Mouse (Mus musculus) lung, embryonic 14.5 days (tissue): ENCODE measurements around the gene Ttc16. TPM values are rescaled to one million over a fixed set of nuclear protein-coding genes. Genes with fewer than 3 reads are reported as not detected.

ENCODE experiments used
- ATAC-seq: fragments of 200-750 bp; cut with Nextera tagmentation; 2 replicates; pipeline ENCODE4 v1.8.0; 2017; ENCODE audit warnings: mild to moderate bottlenecking, moderate TSS enrichment, moderate library complexity; ENCODE audit not compliant: insufficient read depth
- DNase-seq: peaks from one replicate; pipeline ENCODE4 v3.0.0-alpha.2; 2015
- H3K27ac ChIP-seq: fragments of 300-500 bp; sonication (generic); 2 replicates; pipeline ENCODE4 v1.5.1; 2014; ENCODE audit warnings: low read depth, mild to moderate bottlenecking, moderate library complexity
- H3K27me3 ChIP-seq: fragments of 300-500 bp; sonication (generic); 2 replicates; pipeline ENCODE4 v1.6.1; 2014; ENCODE audit warnings: low read length, control low read depth; ENCODE audit not compliant: insufficient read depth
- H3K36me3 ChIP-seq: fragments of 300-500 bp; sonication (generic); 2 replicates; pipeline ENCODE4 v1.6.1; 2014; ENCODE audit warnings: control low read depth; ENCODE audit not compliant: insufficient read depth
- H3K4me1 ChIP-seq: fragments of 300-500 bp; sonication (generic); 2 replicates; pipeline ENCODE4 v1.6.1; 2014; ENCODE audit warnings: antibody characterized with exemption, control low read depth; ENCODE audit not compliant: insufficient read depth
- H3K4me2 ChIP-seq: fragments of 300-500 bp; sonication (generic); 2 replicates; pipeline ENCODE4 v1.6.1; 2014; ENCODE audit warnings: mild to moderate bottlenecking
- H3K4me3 ChIP-seq: fragments of 300-500 bp; sonication (generic); 2 replicates; pipeline ENCODE4 v1.5.1; 2014; ENCODE audit warnings: low read depth, low read length
- H3K9ac ChIP-seq: fragments of 300-500 bp; sonication (generic); 2 replicates; pipeline ENCODE4 v1.6.1; 2014
- H3K9me3 ChIP-seq: fragments of 300-500 bp; sonication (generic); 2 replicates; pipeline ENCODE4 v1.6.1; 2016; ENCODE audit warnings: low read depth, low read length, control low read depth
- CTCF ChIP-seq: IDR thresholded peaks from 2 replicates; pipeline ENCODE4 v1.5.1; 2016; ENCODE audit warnings: antibody characterized with exemption, low read depth
- WGBS: fragments of 180-500 bp; shearing (Covaris S2); extraction: QIAGEN DNeasy Blood & Tissue Kit; methylation state at CpG from one replicate; pipeline ENCODE4 v1.1.7; 2014; 5-methylcytosine and 5-hydroxymethylcytosine counted together
- polyA plus RNA-seq: library from polyadenylated mRNA; unstranded; fragments of >200 nt; fragmentation: Nextera tagmentation; extraction: Ambion mirVana; gene quantifications from 2 replicates; pipeline ENCODE4 v1.2.1, GENCODE M21; 2014

The Ttc16 gene
- polyA plus RNA-seq, 1 experiment from 2014 or later = 0.33 TPM

DNA sequence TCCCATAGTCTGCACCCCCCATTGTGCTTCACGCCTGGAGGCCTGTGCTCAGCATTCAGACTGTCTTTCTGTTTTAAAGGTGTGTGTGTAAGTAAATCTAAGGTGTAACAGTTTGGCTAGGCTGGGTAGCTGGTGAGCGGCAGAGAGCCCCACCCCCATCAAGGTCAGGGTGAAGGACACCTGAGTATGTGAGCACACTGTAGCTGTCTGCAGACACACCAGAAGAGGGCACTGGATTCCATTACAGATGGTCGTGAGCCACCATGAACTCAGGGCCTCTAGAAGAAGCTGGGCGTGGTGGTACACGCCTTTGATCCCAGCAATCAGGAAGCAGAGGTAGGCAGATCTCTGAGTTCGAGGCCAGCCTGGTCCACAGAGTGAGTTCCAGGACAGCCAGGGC lies 6.3 kb upstream of the Ttc16 start:
- ATAC-seq (no peak), DNase-seq (no peak)
- Histone ChIP-seq H3K4me1 (no peaks in the 10 kb centered on the region; the same call in 1 of the 2 replicates), H3K4me3 (no peak overlapping the region), H3K9ac (no peak overlapping the region), H3K27me3 (no peaks in the 10 kb centered on the region), H3K9me3 (no peaks in the 10 kb centered on the region), H3K36me3 (no peaks in the 10 kb centered on the region), H3K4me2 (no peak overlapping the region), H3K27ac (no peak overlapping the region)
- no peak for TF ChIP-seq CTCF
- 63% methylated on average over 6 of the region's 6 CpGs for WGBS

DNA sequence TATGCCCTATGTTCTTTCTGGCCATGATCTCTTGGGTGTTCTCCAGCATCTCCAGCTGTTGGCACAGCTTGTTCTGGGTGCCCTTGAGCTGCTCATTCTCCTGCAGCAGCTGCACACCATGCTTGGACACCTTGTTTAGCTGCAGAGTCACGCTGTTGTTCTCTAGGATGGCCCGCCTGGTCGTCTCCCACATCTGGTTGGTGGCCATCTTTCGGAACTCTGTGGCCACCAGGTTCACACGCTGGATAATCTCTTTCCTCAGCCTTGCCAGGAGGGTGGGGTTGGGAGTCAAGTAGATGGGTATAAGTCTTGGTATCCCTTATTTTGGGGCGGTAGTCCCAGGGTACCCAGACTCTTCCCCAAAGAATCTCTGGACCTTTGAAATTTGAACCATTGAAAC lies 4.3 kb upstream of the Ttc16 start:
- H3K4me2 ChIP-seq = no peak overlapping the region
- no peak for TF ChIP-seq CTCF
- peaks cover 7% of the 10 kb centered on the region; the same call in 1 of the 2 replicates for H3K4me1 ChIP-seq
- no peak overlapping the region for H3K4me3 ChIP-seq
- H3K27me3 ChIP-seq = no peaks in the 10 kb centered on the region
- WGBS = 81% methylated on average over 6 of the region's 6 CpGs
- no peak overlapping the region for H3K9ac ChIP-seq
- ATAC-seq (no peak), DNase-seq (no peak)
- no peaks in the 10 kb centered on the region for H3K36me3 ChIP-seq
- no peaks in the 10 kb centered on the region for H3K9me3 ChIP-seq
- no peak overlapping the region for H3K27ac ChIP-seq

DNA sequence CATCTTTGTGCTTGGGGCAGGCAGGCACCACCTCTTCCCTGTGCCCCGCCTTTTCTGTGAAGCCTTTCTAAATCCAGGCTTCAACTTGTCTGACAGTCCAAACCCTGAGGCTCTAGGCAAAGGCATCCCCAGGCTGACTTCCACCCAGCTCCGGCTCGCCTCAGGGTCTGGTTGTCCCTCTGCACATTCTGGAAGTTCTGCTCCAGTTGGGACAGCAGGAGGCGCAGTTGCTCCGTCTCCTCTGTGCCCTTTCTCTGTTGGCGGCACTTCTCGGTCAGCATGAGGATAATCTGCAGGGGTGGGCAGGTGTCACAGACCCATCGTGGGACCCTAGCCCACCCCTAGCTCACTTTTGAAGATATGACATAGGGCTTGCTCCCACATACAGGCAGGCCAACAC lies 3.7 kb upstream of the Ttc16 start:
- Histone ChIP-seq H3K9me3 (no peaks in the 10 kb centered on the region), H3K4me2 (no peak overlapping the region), H3K4me3 (no peak overlapping the region), H3K27ac (no peak overlapping the region), H3K36me3 (no peaks in the 10 kb centered on the region), H3K27me3 (no peaks in the 10 kb centered on the region), H3K9ac (no peak overlapping the region), H3K4me1 (peaks cover 7% of the 10 kb centered on the region; the same call in 1 of the 2 replicates)
- TF ChIP-seq CTCF = peak; percentile 90
- ATAC-seq (no peak), DNase-seq (peak; percentile 85)
- 9% methylated on average over 8 of the region's 8 CpGs for WGBS

DNA sequence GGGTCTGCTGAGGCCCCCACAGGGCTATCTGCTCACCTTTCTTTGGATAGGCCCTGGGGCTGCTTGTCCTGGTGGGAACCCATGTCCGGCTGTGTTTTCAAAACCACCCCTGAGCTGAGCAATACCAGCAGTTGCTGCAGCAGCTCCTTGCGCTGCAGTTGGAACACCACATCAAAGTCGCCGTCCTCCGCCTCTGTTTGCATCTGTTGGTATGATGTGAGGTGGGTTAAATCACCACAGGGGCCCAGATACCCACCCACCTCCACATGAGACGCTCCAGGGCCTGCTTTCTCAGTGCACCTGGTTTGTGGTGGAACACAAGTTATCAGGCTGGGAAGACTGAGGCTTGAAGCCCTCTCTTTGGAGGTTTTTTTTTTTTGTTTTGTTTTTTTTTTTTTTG lies 2.6 kb upstream of the Ttc16 start:
- ATAC-seq (no peak), DNase-seq (no peak)
- no peaks in the 10 kb centered on the region for H3K27me3 ChIP-seq
- no peak overlapping the region for H3K9ac ChIP-seq
- no peak overlapping the region for H3K27ac ChIP-seq
- H3K4me2 ChIP-seq = no peak overlapping the region
- H3K36me3 ChIP-seq = no peaks in the 10 kb centered on the region
- no peak overlapping the region for H3K4me3 ChIP-seq
- H3K9me3 ChIP-seq = no peaks in the 10 kb centered on the region
- peaks cover 7% of the 10 kb centered on the region; the same call in 1 of the 2 replicates for H3K4me1 ChIP-seq
- WGBS = 89% methylated on average over 6 of the region's 6 CpGs
- no peak for TF ChIP-seq CTCF

DNA sequence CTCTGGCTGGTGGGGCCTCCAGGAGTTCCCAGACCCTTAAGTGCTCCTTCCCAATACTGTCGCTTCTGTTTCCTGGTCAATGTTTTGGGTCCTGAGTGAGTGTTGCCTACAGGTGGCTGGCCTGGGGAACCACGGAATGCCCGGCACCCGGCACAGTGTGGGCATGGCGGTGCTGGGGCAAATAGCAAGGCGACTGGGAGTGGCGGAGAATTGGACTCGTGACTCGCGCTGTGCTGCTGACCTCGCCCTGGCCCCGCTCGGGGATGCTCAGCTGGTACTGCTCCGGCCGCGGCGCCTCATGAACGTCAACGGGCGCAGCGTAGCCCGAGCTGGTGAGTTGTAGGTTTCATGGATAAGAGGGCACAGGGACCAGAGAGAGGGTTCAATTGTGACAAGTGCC lies 759 bp upstream of the Ttc16 start:
- WGBS = 21% methylated on average over 22 of the region's 22 CpGs
- Histone ChIP-seq H3K27me3 (no peaks in the 10 kb centered on the region), H3K4me2 (peak overlapping the region; percentile 78), H3K9ac (peak overlapping the region; percentile 27), H3K4me1 (peaks cover 7% of the 10 kb centered on the region; the same call in 1 of the 2 replicates), H3K36me3 (no peaks in the 10 kb centered on the region), H3K4me3 (peak overlapping the region; percentile 61), H3K27ac (no peak overlapping the region), H3K9me3 (no peaks in the 10 kb centered on the region)
- ATAC-seq = no peak
- TF ChIP-seq CTCF = no peak
- no peak for DNase-seq

DNA sequence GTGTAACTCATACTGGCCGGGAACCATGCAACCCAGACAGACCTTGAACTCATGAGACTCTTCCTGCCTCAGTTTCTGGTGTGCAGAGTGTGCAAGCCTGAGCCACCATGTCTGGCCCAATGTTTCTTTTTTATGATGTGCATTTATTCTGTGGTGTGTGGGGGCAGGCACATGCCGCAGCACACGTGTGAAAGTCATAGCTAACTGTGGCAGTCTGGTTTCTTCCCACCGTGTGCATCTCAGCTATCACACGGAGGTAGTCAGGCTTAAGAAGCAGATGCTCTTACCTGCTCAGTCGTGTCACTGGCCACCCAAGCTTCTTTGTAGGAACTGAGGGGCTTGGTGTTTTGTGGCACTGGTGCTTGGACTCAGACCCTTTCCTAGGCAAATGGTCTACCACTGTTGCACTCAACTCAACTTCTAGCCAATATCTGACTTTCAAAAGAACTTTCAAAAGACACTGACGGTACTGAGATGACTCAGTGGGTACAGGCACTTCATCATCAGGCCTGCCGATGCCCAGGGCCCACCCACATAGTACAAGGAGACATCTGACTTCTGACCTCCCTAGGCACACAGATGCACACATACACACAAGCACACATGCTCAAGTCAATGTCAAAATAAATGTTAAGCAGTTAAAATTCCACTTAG lies 2.7 kb downstream of the Ttc16 start:
- Histone ChIP-seq H3K9me3 (no peaks in the 10 kb centered on the region), H3K4me3 (no peak overlapping the region), H3K27ac (no peak overlapping the region), H3K4me1 (peaks cover 7% of the 10 kb centered on the region; the same call in 1 of the 2 replicates), H3K9ac (no peak overlapping the region), H3K36me3 (no peaks in the 10 kb centered on the region), H3K4me2 (no peak overlapping the region), H3K27me3 (no peaks in the 10 kb centered on the region)
- DNase-seq (no peak), ATAC-seq (no peak)
- no peak for TF ChIP-seq CTCF
- WGBS = 69% methylated on average over 8 of the region's 8 CpGs

DNA sequence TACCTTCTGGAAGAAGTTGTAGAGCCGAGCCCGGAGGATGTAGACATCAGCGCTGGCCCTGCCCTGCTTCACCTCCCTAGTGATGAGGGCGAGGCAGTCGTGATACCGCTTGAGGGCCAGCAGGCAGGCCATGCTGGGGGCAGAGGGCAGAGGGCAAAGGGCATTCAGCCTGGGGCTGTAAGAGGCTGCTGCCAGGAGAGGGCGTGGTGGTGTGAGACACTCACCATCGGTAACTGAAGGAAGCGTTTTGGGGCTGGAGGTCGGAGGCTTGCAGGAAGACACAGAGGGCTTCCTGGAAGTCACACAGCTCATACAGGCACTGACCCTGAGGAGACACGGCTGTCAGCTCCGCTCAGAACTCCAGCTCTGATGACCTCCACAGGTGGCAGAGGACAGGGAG lies 3.5 kb downstream of the Ttc16 start:
- DNase-seq = no peak
- Histone ChIP-seq H3K4me3 (no peak overlapping the region), H3K4me1 (peaks cover 7% of the 10 kb centered on the region; the same call in 1 of the 2 replicates), H3K9me3 (no peaks in the 10 kb centered on the region), H3K27me3 (no peaks in the 10 kb centered on the region), H3K9ac (no peak overlapping the region), H3K4me2 (no peak overlapping the region), H3K36me3 (no peaks in the 10 kb centered on the region), H3K27ac (no peak overlapping the region)
- ATAC-seq = no peak
- no peak for TF ChIP-seq CTCF
- 24% methylated on average over 12 of the region's 12 CpGs for WGBS
